Mouse (Mus musculus): ENCODE results near the gene Uvrag. TPM values are rescaled to one million over a fixed set of nuclear protein-coding genes. Genes with fewer than 3 reads are reported as not detected.
A peak's percentile ranks its signal among the peaks of the same experiment; 100 is the strongest.

Gene Uvrag
- polyA plus RNA-seq, 1 experiment from 2014 or later, result 14.8 TPM

DNA sequence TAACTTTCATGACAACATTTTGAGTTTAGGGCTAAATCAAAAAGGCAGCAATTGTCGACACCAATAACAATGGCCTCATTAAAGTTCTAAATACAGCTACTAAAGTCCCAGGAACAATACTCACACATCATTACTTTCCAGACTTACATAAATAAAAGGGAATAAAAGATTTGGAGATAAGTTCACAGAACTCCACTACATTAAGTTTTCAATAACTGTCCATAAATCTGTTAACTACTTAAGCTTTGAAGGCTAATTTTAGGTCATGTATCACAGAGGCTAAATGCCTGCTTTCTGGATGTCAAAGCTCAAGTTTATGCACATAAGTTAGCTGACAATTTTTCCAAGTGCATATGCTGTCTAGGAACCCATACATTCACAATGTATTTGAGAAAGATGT, 184.3 kb downstream of the Uvrag start:
- no peak for ATAC-seq (ENCODE audit: insufficient read depth, low FRiP score)
- Histone ChIP-seq H3K27me3 (ENCODE audit: control insufficient read depth, insufficient read depth, low read length) (no peaks in the 10 kb centered on the region), H3K9ac (ENCODE audit: low read length) (no peak overlapping the region), H3K4me3 (replicated peaks; ENCODE audit: low read length) (no peak overlapping the region), H3K4me1 (ENCODE audit: control insufficient read depth, insufficient read depth, low read length) (peaks cover 9% of the 10 kb centered on the region; the same call in 1 of the 2 replicates), H3K36me3 (ENCODE audit: control insufficient read depth, insufficient read depth, low read length) (no peaks in the 10 kb centered on the region), H3K9me3 (replicated peaks; ENCODE audit: control insufficient read depth, low read length) (no peaks in the 10 kb centered on the region), H3K4me2 (ENCODE audit: low read depth, low read length) (no peak overlapping the region), H3K27ac (ENCODE audit: low read length) (no peak overlapping the region)
- 59% methylated on average over 1 of the region's 1 CpGs for WGBS

DNA sequence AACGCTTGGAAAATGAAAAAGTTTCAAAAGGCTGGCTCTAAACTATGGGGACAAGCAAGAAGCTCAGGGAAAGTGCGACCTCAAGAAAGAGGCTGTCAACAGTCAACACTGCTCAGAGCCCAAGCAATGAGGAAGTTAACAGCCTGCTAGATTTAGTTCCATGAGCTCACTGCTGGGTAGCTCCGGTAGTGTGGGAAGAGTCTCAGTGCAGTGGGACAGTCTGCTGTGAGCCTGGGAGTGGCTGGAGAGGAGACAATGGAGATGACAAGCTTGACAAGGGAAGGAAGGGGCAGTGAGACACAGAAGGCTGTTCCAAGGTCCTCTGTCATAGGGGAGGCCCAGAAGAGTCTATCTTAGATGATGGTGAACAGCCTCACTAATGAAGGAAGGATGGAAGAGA, 187.3 kb downstream of the Uvrag start:
- 76% methylated on average over 3 of the region's 3 CpGs for WGBS
- no peaks in the 10 kb centered on the region for H3K9me3 ChIP-seq (replicated peaks; ENCODE audit: control insufficient read depth, low read length)
- no peak for ATAC-seq (ENCODE audit: insufficient read depth, low FRiP score)
- no peak overlapping the region for H3K27ac ChIP-seq (ENCODE audit: low read length)
- no peak overlapping the region for H3K9ac ChIP-seq (ENCODE audit: low read length)
- peaks cover 9% of the 10 kb centered on the region; the same call in 1 of the 2 replicates for H3K4me1 ChIP-seq (ENCODE audit: control insufficient read depth, insufficient read depth, low read length)
- no peak overlapping the region for H3K4me2 ChIP-seq (ENCODE audit: low read depth, low read length)
- H3K36me3 ChIP-seq (ENCODE audit: control insufficient read depth, insufficient read depth, low read length), result no peaks in the 10 kb centered on the region
- no peaks in the 10 kb centered on the region for H3K27me3 ChIP-seq (ENCODE audit: control insufficient read depth, insufficient read depth, low read length)
- H3K4me3 ChIP-seq (replicated peaks; ENCODE audit: low read length), result no peak overlapping the region

DNA sequence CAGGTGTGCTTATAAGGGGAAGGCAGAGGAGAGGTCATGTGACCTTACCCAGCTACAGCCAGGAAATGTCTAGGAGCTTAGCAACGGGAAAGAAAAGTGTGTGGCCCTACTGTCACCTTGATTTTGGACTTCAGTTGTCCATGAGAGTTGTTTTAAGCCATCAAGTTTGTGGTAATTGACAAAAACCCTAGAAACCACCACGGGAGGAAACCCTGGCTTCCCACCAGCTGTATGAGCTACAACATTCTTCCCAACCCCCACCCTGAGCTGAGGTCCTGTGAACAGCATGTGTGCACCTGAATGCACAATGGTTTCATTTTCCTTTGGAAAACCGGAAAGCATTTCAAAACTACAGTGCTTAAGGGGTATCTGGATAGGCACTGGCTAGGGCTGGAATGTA, 196.0 kb downstream of the Uvrag start:
- H3K27me3 ChIP-seq (ENCODE audit: control insufficient read depth, insufficient read depth, low read length), result no peaks in the 10 kb centered on the region
- H3K36me3 ChIP-seq (ENCODE audit: control insufficient read depth, insufficient read depth, low read length), result no peaks in the 10 kb centered on the region
- no peak overlapping the region for H3K4me3 ChIP-seq (replicated peaks; ENCODE audit: low read length)
- no peak overlapping the region for H3K27ac ChIP-seq (ENCODE audit: low read length)
- no peak overlapping the region for H3K9ac ChIP-seq (ENCODE audit: low read length)
- H3K4me2 ChIP-seq (ENCODE audit: low read depth, low read length), result no peak overlapping the region
- no peaks in the 10 kb centered on the region for H3K9me3 ChIP-seq (replicated peaks; ENCODE audit: control insufficient read depth, low read length)
- 66% methylated on average over 3 of the region's 3 CpGs for WGBS
- peaks cover 7% of the 10 kb centered on the region for H3K4me1 ChIP-seq (ENCODE audit: control insufficient read depth, insufficient read depth, low read length)
- ATAC-seq (ENCODE audit: insufficient read depth, low FRiP score), result no peak

DNA sequence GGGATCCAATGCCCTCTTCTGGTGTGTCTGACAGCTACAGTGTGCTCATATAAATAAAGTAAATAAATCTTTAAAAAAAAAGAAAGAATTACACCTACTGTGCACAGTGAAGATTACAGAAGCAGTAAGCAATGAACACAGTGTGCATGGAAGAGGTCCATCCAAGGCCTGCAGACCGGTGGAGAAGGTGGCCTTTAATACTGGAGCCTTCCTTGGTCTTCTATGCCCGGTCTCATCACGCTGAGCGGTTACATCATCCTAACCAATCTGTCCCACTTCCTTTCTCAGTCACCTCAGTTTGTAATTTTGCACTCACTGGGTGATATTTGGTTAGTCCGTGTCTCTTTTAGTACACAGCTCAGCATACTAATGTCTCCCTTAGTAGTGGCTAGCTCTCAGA, 197.3 kb downstream of the Uvrag start:
- Histone ChIP-seq H3K36me3 (ENCODE audit: control insufficient read depth, insufficient read depth, low read length) (no peaks in the 10 kb centered on the region), H3K27ac (ENCODE audit: low read length) (no peak overlapping the region), H3K9ac (ENCODE audit: low read length) (no peak overlapping the region), H3K9me3 (replicated peaks; ENCODE audit: control insufficient read depth, low read length) (no peaks in the 10 kb centered on the region), H3K4me3 (replicated peaks; ENCODE audit: low read length) (no peak overlapping the region), H3K4me1 (ENCODE audit: control insufficient read depth, insufficient read depth, low read length) (peaks cover 11% of the 10 kb centered on the region), H3K27me3 (ENCODE audit: control insufficient read depth, insufficient read depth, low read length) (no peaks in the 10 kb centered on the region), H3K4me2 (ENCODE audit: low read depth, low read length) (no peak overlapping the region)
- WGBS, result 86% methylated on average over 5 of the region's 5 CpGs
- no peak for ATAC-seq (ENCODE audit: insufficient read depth, low FRiP score)

DNA sequence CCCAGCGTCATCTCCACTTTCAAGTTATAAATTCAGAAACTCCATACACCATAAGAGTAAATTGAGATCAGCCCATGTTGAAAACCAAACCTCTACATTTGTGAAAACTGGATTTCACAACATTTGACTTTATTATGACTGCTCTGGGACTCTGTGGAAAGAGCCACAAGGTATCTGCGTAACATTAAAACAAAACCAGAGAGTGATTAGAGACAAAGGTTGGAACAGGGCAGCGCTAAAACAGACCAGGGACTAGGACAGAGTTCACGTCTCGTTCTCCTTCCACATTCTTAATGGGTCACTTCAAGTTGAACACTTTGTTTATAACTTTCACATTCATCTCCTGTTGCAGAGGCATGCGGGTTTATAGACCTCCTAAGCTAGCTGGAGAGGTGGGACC, 198.2 kb downstream of the Uvrag start:
- H3K4me1 ChIP-seq (ENCODE audit: control insufficient read depth, insufficient read depth, low read length), result peaks cover 16% of the 10 kb centered on the region
- H3K9me3 ChIP-seq (replicated peaks; ENCODE audit: control insufficient read depth, low read length), result no peaks in the 10 kb centered on the region
- H3K27ac ChIP-seq (ENCODE audit: low read length), result no peak overlapping the region
- H3K27me3 ChIP-seq (ENCODE audit: control insufficient read depth, insufficient read depth, low read length), result no peaks in the 10 kb centered on the region
- no peak overlapping the region for H3K4me3 ChIP-seq (replicated peaks; ENCODE audit: low read length)
- H3K4me2 ChIP-seq (ENCODE audit: low read depth, low read length), result no peak overlapping the region
- no peak for ATAC-seq (ENCODE audit: insufficient read depth, low FRiP score)
- no peak overlapping the region for H3K9ac ChIP-seq (ENCODE audit: low read length)
- no peaks in the 10 kb centered on the region for H3K36me3 ChIP-seq (ENCODE audit: control insufficient read depth, insufficient read depth, low read length)
- WGBS, result 53% methylated on average over 6 of the region's 6 CpGs

DNA sequence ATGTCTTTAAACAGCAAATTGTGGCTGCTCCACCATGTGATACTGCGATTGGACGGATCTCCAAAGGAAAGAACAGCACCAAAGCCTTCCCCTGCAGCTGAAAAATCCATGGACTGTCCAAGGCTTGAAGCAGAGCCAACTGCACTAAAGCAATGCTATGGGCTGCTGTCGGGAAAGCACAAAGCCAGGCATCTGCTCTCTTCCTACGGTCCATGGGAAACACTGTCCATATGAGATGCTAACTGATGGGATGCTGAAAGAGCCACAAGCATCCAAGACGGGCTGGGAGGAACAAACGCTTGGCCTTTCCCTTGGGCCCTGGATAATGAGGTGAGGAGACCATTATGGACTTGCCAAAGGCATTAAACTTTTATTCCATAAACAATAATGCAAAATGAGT, 201.7 kb downstream of the Uvrag start:
- Histone ChIP-seq H3K36me3 (ENCODE audit: control insufficient read depth, insufficient read depth, low read length) (no peaks in the 10 kb centered on the region), H3K4me3 (replicated peaks; ENCODE audit: low read length) (no peak overlapping the region), H3K27ac (ENCODE audit: low read length) (no peak overlapping the region), H3K9ac (ENCODE audit: low read length) (no peak overlapping the region), H3K4me1 (ENCODE audit: control insufficient read depth, insufficient read depth, low read length) (peaks cover 35% of the 10 kb centered on the region; the same call in 1 of the 2 replicates), H3K9me3 (replicated peaks; ENCODE audit: control insufficient read depth, low read length) (no peaks in the 10 kb centered on the region), H3K27me3 (ENCODE audit: control insufficient read depth, insufficient read depth, low read length) (no peaks in the 10 kb centered on the region), H3K4me2 (ENCODE audit: low read depth, low read length) (no peak overlapping the region)
- ATAC-seq (ENCODE audit: insufficient read depth, low FRiP score), result no peak
- 55% methylated on average over 6 of the region's 6 CpGs for WGBS

DNA sequence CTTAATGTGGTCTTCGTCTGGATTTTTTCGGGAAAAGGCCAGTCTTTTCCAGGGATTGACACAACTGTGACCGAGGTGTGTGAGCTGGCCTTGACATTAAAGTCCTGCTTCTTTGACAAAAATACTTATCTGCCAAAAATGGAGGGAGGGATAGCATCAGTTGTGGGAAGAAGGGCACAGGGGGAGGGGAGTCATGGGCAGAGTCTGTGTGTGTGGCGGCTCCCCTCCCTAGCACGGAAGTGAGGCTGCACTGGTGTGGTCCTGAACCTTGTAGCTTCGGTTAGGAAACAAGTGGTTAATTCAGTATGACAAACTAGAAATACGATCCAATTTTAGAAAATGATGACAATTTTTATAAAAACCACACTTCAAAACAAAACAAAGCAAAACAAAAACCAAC, 202.3 kb downstream of the Uvrag start:
- WGBS, result 85% methylated on average over 7 of the region's 7 CpGs
- no peak for ATAC-seq (ENCODE audit: insufficient read depth, low FRiP score)
- Histone ChIP-seq H3K9me3 (replicated peaks; ENCODE audit: control insufficient read depth, low read length) (no peaks in the 10 kb centered on the region), H3K27me3 (ENCODE audit: control insufficient read depth, insufficient read depth, low read length) (no peaks in the 10 kb centered on the region), H3K4me2 (ENCODE audit: low read depth, low read length) (no peak overlapping the region), H3K4me3 (replicated peaks; ENCODE audit: low read length) (no peak overlapping the region), H3K36me3 (ENCODE audit: control insufficient read depth, insufficient read depth, low read length) (no peaks in the 10 kb centered on the region), H3K27ac (ENCODE audit: low read length) (no peak overlapping the region), H3K4me1 (ENCODE audit: control insufficient read depth, insufficient read depth, low read length) (peaks cover 36% of the 10 kb centered on the region; the same call in 1 of the 2 replicates), H3K9ac (ENCODE audit: low read length) (no peak overlapping the region)

DNA sequence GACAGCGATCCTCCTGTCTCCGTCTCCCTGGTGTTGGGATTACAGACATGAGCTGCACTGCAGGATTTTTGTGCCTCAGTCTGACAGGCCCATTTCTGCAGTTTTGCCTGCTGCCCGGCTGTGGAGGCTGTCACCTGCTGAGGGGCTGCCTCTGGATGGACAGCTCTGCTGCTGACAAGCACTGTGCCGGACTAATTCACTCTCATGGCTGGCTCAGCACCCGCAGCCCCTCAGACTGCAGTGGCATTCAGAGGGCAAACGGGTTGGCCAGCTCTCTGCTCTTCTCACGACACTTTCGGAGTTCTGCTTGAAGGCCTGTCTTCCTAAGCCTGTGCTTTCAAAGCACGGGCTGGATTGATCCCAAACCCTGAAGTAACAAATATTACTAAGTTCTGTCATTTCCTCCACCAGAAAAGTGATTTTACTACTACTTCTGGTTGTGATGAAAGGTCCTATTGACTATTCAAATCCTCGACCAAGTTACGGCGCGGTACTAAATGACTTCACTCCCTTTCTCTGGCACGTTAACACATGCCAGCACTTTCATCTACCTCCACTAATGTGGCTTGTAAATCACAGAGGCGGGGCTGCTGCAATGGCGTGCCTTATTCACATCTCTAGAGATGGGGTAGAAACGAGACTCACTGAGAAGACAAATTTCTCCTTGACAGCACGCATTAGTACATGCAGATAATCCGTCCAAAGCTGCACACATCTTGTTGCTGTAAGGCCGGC, 203.7 kb downstream of the Uvrag start:
- H3K4me3 ChIP-seq (replicated peaks; ENCODE audit: low read length), result no peak overlapping the region
- H3K27me3 ChIP-seq (ENCODE audit: control insufficient read depth, insufficient read depth, low read length), result no peaks in the 10 kb centered on the region
- H3K4me1 ChIP-seq (ENCODE audit: control insufficient read depth, insufficient read depth, low read length), result peaks cover 36% of the 10 kb centered on the region; the same call in 1 of the 2 replicates
- no peaks in the 10 kb centered on the region for H3K9me3 ChIP-seq (replicated peaks; ENCODE audit: control insufficient read depth, low read length)
- H3K9ac ChIP-seq (ENCODE audit: low read length), result peak overlapping the region; percentile 38
- no peak overlapping the region for H3K4me2 ChIP-seq (ENCODE audit: low read depth, low read length)
- no peaks in the 10 kb centered on the region for H3K36me3 ChIP-seq (ENCODE audit: control insufficient read depth, insufficient read depth, low read length)
- WGBS, result 49% methylated on average over 20 of the region's 20 CpGs
- peak; percentile 34; the same call in 1 of the 2 replicates for ATAC-seq (ENCODE audit: insufficient read depth, low FRiP score)
- H3K27ac ChIP-seq (ENCODE audit: low read length), result peak overlapping the region; percentile 65

DNA sequence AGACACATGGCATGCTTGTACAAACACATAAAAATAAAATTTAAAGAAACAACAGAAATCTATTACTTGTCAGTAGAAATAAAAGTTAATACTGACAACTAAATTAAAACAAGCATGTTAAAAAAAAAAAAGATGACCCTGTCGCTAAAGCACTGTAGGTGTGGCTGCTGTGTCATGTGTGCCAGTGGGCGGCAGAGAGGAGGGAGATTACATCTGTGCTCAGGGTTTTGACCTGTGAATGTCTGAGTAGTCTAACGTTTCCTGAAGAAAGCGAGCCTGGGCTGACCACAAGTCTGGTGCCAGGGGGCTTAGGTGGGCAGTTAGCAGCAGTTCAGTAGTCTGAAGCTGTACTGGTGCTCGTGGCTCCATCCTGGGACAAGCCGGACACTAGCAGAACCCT, 205.2 kb downstream of the Uvrag start:
- H3K4me1 ChIP-seq (ENCODE audit: control insufficient read depth, insufficient read depth, low read length), result peaks cover 36% of the 10 kb centered on the region; the same call in 1 of the 2 replicates
- H3K4me2 ChIP-seq (ENCODE audit: low read depth, low read length), result no peak overlapping the region
- no peak overlapping the region for H3K27ac ChIP-seq (ENCODE audit: low read length)
- WGBS, result 81% methylated on average over 6 of the region's 6 CpGs
- no peak overlapping the region for H3K4me3 ChIP-seq (replicated peaks; ENCODE audit: low read length)
- ATAC-seq (ENCODE audit: insufficient read depth, low FRiP score), result no peak
- no peaks in the 10 kb centered on the region for H3K36me3 ChIP-seq (ENCODE audit: control insufficient read depth, insufficient read depth, low read length)
- no peaks in the 10 kb centered on the region for H3K27me3 ChIP-seq (ENCODE audit: control insufficient read depth, insufficient read depth, low read length)
- no peak overlapping the region for H3K9ac ChIP-seq (ENCODE audit: low read length)
- no peaks in the 10 kb centered on the region for H3K9me3 ChIP-seq (replicated peaks; ENCODE audit: control insufficient read depth, low read length)
